Mouse (Mus musculus) megakaryocyte, embryonic 14.5 days (primary cell): ENCODE results near the gene Rpl19. TPM values are rescaled to one million over a fixed set of nuclear protein-coding genes. Genes with fewer than 3 reads are reported as not detected.
A peak's percentile ranks its signal among the peaks of the same experiment; 100 is the strongest.

ENCODE experiments used
- H3K27me3 ChIP-seq: replicated peaks from 2 replicates; pipeline ENCODE3; 2012; ENCODE audit warnings: inconsistent platforms
- H3K36me3 ChIP-seq: replicated peaks from 2 replicates; pipeline ENCODE3; 2012; ENCODE audit warnings: low read length, inconsistent platforms, mixed read lengths
- H3K4me1 ChIP-seq: 2 replicates; pipeline ENCODE4 v1.6.1; 2012; ENCODE audit warnings: inconsistent platforms
- H3K4me3 ChIP-seq: replicated peaks from 2 replicates; pipeline ENCODE3; 2012; ENCODE audit warnings: moderate library complexity, mild to moderate bottlenecking, inconsistent platforms
- H3K9me3 ChIP-seq: 2 replicates; pipeline ENCODE4 v1.6.1; 2012; ENCODE audit warnings: inconsistent platforms
- FLI1 ChIP-seq: IDR thresholded peaks from 2 replicates; pipeline ENCODE4 v1.6.1; 2012; ENCODE audit warnings: low read length, inconsistent platforms, mixed read lengths
- GATA1 ChIP-seq: IDR thresholded peaks from 3 replicates; pipeline ENCODE4 v1.6.1; 2012; ENCODE audit warnings: mixed read lengths, low read length, inconsistent platforms, borderline replicate concordance
- polyA plus RNA-seq: library from polyadenylated mRNA; stranded (reverse); fragments of >175 nt; gene quantifications from 2 replicates; pipeline ENCODE4 v1.2.3, GENCODE M21; 2012; ENCODE audit warnings: low replicate concordance; ENCODE audit not compliant: insufficient read depth

Rpl19 gene
- polyA plus RNA-seq, 1 experiment = 2,598 TPM

- peaks cover 56% of the 10 kb centered on the region for H3K27me3 ChIP-seq
- TF ChIP-seq FLI1 (no peak), GATA1 (no peak)
- H3K4me1 ChIP-seq = peaks cover 43% of the 10 kb centered on the region
Measured at GRCm38 (mm10) chr11:97986738-97987465, 39.6 kb upstream of the Rpl19 start.

GRCm38 (mm10) chr11:97987551-97988526 lies 38.7 kb upstream of the Rpl19 start:
- Histone ChIP-seq H3K9me3 (no peaks in the 10 kb centered on the region), H3K36me3 (no peaks in the 10 kb centered on the region), H3K4me3 (peak overlapping the region; percentile 96), H3K27me3 (peaks cover 56% of the 10 kb centered on the region), H3K4me1 (peaks cover 43% of the 10 kb centered on the region)
- TF ChIP-seq GATA1 (no peak), FLI1 (no peak)

More at GRCm38 (mm10) chr11:97986738-97987465, 39.6 kb upstream of the Rpl19 start:
- Histone ChIP-seq H3K9me3 (no peaks in the 10 kb centered on the region), H3K36me3 (no peaks in the 10 kb centered on the region), H3K4me3 (peak overlapping the region; percentile 96)

GRCm38 (mm10) chr11:97988530-97989096 lies 37.9 kb upstream of the Rpl19 start:
- H3K4me3 ChIP-seq = peak overlapping the region; percentile 96
- no peaks in the 10 kb centered on the region for H3K36me3 ChIP-seq
- no peaks in the 10 kb centered on the region for H3K9me3 ChIP-seq
- TF ChIP-seq FLI1 (no peak), GATA1 (no peak)
- H3K27me3 ChIP-seq = peaks cover 48% of the 10 kb centered on the region
- H3K4me1 ChIP-seq = peaks cover 43% of the 10 kb centered on the region

- H3K36me3 ChIP-seq = no peaks in the 10 kb centered on the region
- no peak for TF ChIP-seq GATA1
- no peaks in the 10 kb centered on the region for H3K9me3 ChIP-seq
- H3K27me3 ChIP-seq = peaks cover 52% of the 10 kb centered on the region
- peaks cover 38% of the 10 kb centered on the region for H3K4me1 ChIP-seq
- H3K4me3 ChIP-seq = peak overlapping the region; percentile 91
Measured at GRCm38 (mm10) chr11:97994539-97995100, 31.9 kb upstream of the Rpl19 start.

GRCm38 (mm10) chr11:97995564-97996288 lies 30.8 kb upstream of the Rpl19 start, which contains the start of gene Arl5c:
Arl5c (minus strand) TSS chr11:97996181.
- H3K36me3 ChIP-seq = no peaks in the 10 kb centered on the region
- TF ChIP-seq FLI1 (no peak), GATA1 (no peak)
- peak within 1 kb of the TSS; percentile 91 for H3K4me3 ChIP-seq
- H3K4me1 ChIP-seq = peaks cover 34% of the 10 kb centered on the region
- peaks cover 56% of the 10 kb centered on the region for H3K27me3 ChIP-seq
- H3K9me3 ChIP-seq = no peaks in the 10 kb centered on the region

- Histone ChIP-seq H3K4me3 (no peak overlapping the region), H3K27me3 (peaks cover 66% of the 10 kb centered on the region), H3K36me3 (no peaks in the 10 kb centered on the region), H3K4me1 (peaks cover 39% of the 10 kb centered on the region), H3K9me3 (no peaks in the 10 kb centered on the region)
- TF ChIP-seq FLI1 (no peak), GATA1 (no peak)
Measured at GRCm38 (mm10) chr11:97996691-97997090, 29.8 kb upstream of the Rpl19 start.

- Histone ChIP-seq H3K9me3 (no peaks in the 10 kb centered on the region), H3K36me3 (no peaks in the 10 kb centered on the region), H3K27me3 (peaks cover 67% of the 10 kb centered on the region), H3K4me1 (peaks cover 46% of the 10 kb centered on the region), H3K4me3 (no peak overlapping the region)
- TF ChIP-seq FLI1 = no peak
- no peak for TF ChIP-seq GATA1
Measured at GRCm38 (mm10) chr11:97997387-97997960, 29.0 kb upstream of the Rpl19 start.

GRCm38 (mm10) chr11:97998074-97998793 lies 28.3 kb upstream of the Rpl19 start:
- Histone ChIP-seq H3K36me3 (no peaks in the 10 kb centered on the region), H3K27me3 (peaks cover 73% of the 10 kb centered on the region), H3K9me3 (no peaks in the 10 kb centered on the region), H3K4me3 (no peak overlapping the region), H3K4me1 (peaks cover 54% of the 10 kb centered on the region)
- TF ChIP-seq FLI1 (no peak), GATA1 (no peak)
